In the genomic region with DNA sequence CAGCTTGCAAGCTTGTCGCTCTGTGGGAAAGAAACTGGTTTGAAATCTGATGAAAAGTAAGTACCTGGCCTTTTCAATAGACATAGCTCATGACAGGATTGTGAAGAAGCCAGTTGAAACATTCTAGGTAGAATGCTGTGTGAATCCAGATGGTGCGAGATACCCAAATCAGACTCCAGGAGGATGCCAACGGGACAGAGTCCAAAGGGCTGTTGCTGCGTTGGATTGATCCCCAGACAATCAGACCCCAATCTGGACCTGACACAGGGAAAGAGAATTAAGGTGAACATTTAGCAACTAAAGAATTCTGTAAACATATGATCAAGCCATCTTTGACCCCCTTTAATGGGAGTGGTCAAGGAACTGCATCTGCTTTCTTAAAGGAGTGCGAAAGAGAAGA, we compare ENCODE assay signal across 35 mouse cellular contexts.
"Had no signal": no experiment of that assay in that cellular context is flagged by ENCODE, and none has a peak within 500 bp of the region (broad histone marks: within the 10 kb centered on the region; RNA-seq: fewer than 3 reads in every experiment).

No protein-coding gene starts in this region.

- ATAC-seq: hindbrain, embryonic 16.5 days; hindbrain, postnatal 0 days; inflammation-experienced regulatory T-cells, adult 6 months; intestine, embryonic 15.5 days; intestine, embryonic 16.5 days; intestine, postnatal 0 days had no signal

- H3K4me2 ChIP-seq: heart, embryonic 11.5 days; heart, embryonic 12.5 days; heart, embryonic 13.5 days; heart, embryonic 15.5 days; hindbrain, embryonic 12.5 days; hindbrain, embryonic 13.5 days; hindbrain, embryonic 14.5 days; hindbrain, embryonic 15.5 days; intestine, embryonic 15.5 days; kidney, embryonic 15.5 days had no signal

- H3K9ac ChIP-seq: heart, embryonic 12.5 days; heart, embryonic 13.5 days; heart, embryonic 15.5 days; hindbrain, embryonic 12.5 days; hindbrain, embryonic 13.5 days; hindbrain, embryonic 14.5 days; hindbrain, embryonic 15.5 days; intestine, embryonic 15.5 days; kidney, embryonic 15.5 days had no signal

- DNase-seq: heart, postnatal 10 days; heart, postnatal 14 days; heart, postnatal 36 days; heart, postnatal 4 days; kidney, adult 11 months; kidney, adult 18-20 months; kidney, adult 2 months; kidney, adult 8-10 months; kidney, adult 9 months; kidney, postnatal 10 days; kidney, postnatal 14 days; kidney, postnatal 25 days; kidney, postnatal 36 days; kidney, postnatal 4 days; layer of hippocampus, adult 9-11 months; layer of hippocampus, postnatal 36 days had no signal

- H3K36me3 ChIP-seq: heart, embryonic 10.5 days; heart, embryonic 12.5 days; heart, embryonic 13.5 days; heart, embryonic 15.5 days; hindbrain, embryonic 10.5 days; hindbrain, embryonic 12.5 days; hindbrain, embryonic 13.5 days; hindbrain, embryonic 15.5 days; intestine, embryonic 15.5 days; kidney, embryonic 15.5 days had no signal

- H3K9me3 ChIP-seq: heart, embryonic 10.5 days; heart, embryonic 12.5 days; heart, embryonic 13.5 days; heart, embryonic 15.5 days; hindbrain, embryonic 10.5 days; hindbrain, embryonic 12.5 days; hindbrain, embryonic 13.5 days; hindbrain, embryonic 15.5 days; intestine, embryonic 15.5 days; kidney, embryonic 15.5 days had no signal

- H3K4me1 ChIP-seq: heart, embryonic 12.5 days; heart, embryonic 15.5 days; hindbrain, embryonic 12.5 days; hindbrain, embryonic 13.5 days; hindbrain, embryonic 15.5 days; intestine, embryonic 15.5 days; kidney, embryonic 15.5 days had no signal

- H3K4me3 ChIP-seq: heart, embryonic 10.5 days; heart, embryonic 12.5 days; heart, embryonic 13.5 days; heart, embryonic 15.5 days; hindbrain, embryonic 10.5 days; hindbrain, embryonic 12.5 days; hindbrain, embryonic 13.5 days; hindbrain, embryonic 15.5 days; intestine, embryonic 15.5 days; kidney, embryonic 15.5 days; layer of hippocampus, adult 2 months had no signal

- H3K27ac ChIP-seq: heart, embryonic 10.5 days; heart, embryonic 13.5 days; heart, embryonic 15.5 days; hindbrain, embryonic 10.5 days; hindbrain, embryonic 12.5 days; hindbrain, embryonic 13.5 days; hindbrain, embryonic 14.5 days; hindbrain, embryonic 15.5 days; hindbrain, postnatal 0 days; intestine, embryonic 15.5 days; kidney, embryonic 15.5 days; kidney, postnatal 0 days; layer of hippocampus, adult 2 months had no signal

- H3K27me3 ChIP-seq: heart, embryonic 12.5 days; heart, embryonic 13.5 days; heart, embryonic 15.5 days; hindbrain, embryonic 12.5 days; hindbrain, embryonic 13.5 days; hindbrain, embryonic 15.5 days; intestine, embryonic 15.5 days; kidney, embryonic 15.5 days had no signal
